Mouse (Mus musculus): ENCODE results near the gene Tcf20. TPM values are rescaled to one million over a fixed set of nuclear protein-coding genes. Genes with fewer than 3 reads are reported as not detected.

The Tcf20 gene
- total and polyA plus RNA-seq, 3 experiments = 27.0 to 47.2 (median 29.0) TPM

DNA sequence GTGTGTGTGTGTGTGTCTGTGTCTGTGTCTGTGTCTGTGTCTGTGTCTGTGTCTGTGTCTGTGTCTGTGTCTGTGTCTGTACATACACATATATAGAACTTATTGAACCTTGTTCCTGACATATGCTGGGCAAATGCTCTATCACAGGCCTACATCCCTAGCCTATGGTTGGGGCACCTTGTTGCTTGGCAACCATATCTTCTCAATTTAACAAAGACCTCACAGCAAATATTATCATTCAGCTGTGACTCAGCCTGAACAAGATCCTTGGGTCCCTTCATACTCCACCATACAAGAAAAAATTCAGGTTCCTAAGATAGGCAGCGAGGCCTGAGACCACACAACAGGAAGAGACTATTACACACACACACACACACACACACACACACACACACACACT lies 194.2 kb downstream of the Tcf20 start:
- Histone ChIP-seq H3K36me3 (replicated peaks in 1 of 2; ENCODE audit: control insufficient read depth in 1 of 2, insufficient read depth in 1 of 2, low read length in 1 of 2) (no peaks in the 10 kb centered on the region), H3K27ac (ENCODE audit: insufficient read depth, low read depth) (no peak overlapping the region), H3K4me2 (ENCODE audit: insufficient read depth, low read depth, poor library complexity, severe bottlenecking) (no peak overlapping the region), H3K79me2 (replicated peaks; ENCODE audit: control insufficient read depth, extremely low read depth, insufficient read depth, poor library complexity, severe bottlenecking) (no peaks in the 10 kb centered on the region), H3K4me1 (ENCODE audit: control insufficient read depth in 1 of 2, insufficient read depth in 2 of 2) (no peaks in the 10 kb centered on the region), H3K27me3 (replicated peaks) (peaks cover 18% of the 10 kb centered on the region), H3K4me3 (replicated peaks in 1 of 3; ENCODE audit: low read depth in 2 of 3, low read length in 2 of 3, poor library complexity in 1 of 3) (no peak overlapping the region), H3K9ac (ENCODE audit: insufficient read depth, low read depth) (no peak overlapping the region), H3K9me3 (replicated peaks; ENCODE audit: low read length) (no peaks in the 10 kb centered on the region)
- in situ Hi-C loops (cut with MboI; ENCODE audit: low pct_ligation_motif_present, low pct_unique_long_range_greater_than_20kb, low sequenced_read_pairs) = loop anchor here (25.0 kb wide), 1 partner anchor 506 kb away; the partner anchor contains the start of gene Wbp2nl
- DNase-seq (ENCODE audit: extremely low read depth) = no peak
- TF ChIP-seq ZNF384 (IDR thresholded peaks at IDR 0.05; ENCODE audit: low read depth, low read length) = no peak
- TF ChIP-seq HCFC1 (IDR thresholded peaks at IDR 0.05; ENCODE audit: low read depth, low read length) = no peak
- no peak for TF ChIP-seq ZMIZ1 (IDR thresholded peaks at IDR 0.05; ENCODE audit: low read depth, low read length)
- no peak for TF ChIP-seq NRF1 (IDR thresholded peaks at IDR 0.05; ENCODE audit: low read depth, low read length)
- no peak for TF ChIP-seq JUN (IDR thresholded peaks at IDR 0.05; ENCODE audit: insufficient read depth, low read depth, low read length)
- no peak for TF ChIP-seq POLR2A (IDR thresholded peaks at IDR 0.05; ENCODE audit: low read depth, low read length)
- no peak for TF ChIP-seq PAX5 (IDR thresholded peaks at IDR 0.05; ENCODE audit: low read length)
- no peak for TF ChIP-seq RCOR1 (conservative IDR thresholded peaks at IDR 0.05; ENCODE audit: low read depth, low read length)
- no peak for TF ChIP-seq MAZ (IDR thresholded peaks at IDR 0.05; ENCODE audit: low read depth, low read length)
- TF ChIP-seq MAX (IDR thresholded peaks at IDR 0.05; ENCODE audit: low read length) = no peak
- no peak for TF ChIP-seq ETS1 (conservative IDR thresholded peaks at IDR 0.05; ENCODE audit: low read depth, low read length)
- no peak for TF ChIP-seq MXI1 (IDR thresholded peaks at IDR 0.05; ENCODE audit: low read depth, low read length)
- no peak for TF ChIP-seq EP300 (IDR thresholded peaks at IDR 0.05; ENCODE audit: low read length)
- no peak for TF ChIP-seq UBTF (IDR thresholded peaks at IDR 0.05; ENCODE audit: low read depth, low read length)
- dilution Hi-C loops (cut with MboI; ENCODE audit: extremely low pct_ligation_motif_present, extremely low pct_unique_long_range_greater_than_20kb, low sequenced_read_pairs) = no loop called here

DNA sequence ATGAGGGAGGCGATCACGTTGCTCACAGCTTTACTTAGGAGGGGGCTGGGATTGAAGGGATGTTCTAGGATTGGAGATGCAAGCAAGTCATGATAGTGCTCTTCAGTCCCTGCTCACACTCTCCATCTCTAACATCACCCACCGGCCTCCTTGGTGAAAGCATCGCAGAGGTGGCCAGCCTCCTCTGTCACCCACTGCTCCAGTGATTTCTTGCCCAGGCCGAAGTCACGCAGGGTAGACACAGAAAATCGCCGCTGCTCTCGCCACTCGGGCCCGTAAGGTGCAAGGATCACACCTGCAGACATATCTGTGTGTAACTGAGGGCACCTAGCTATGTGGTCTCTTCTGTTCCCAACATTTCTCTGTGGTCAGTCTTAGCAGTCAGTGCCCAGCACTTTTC lies 195.1 kb downstream of the Tcf20 start:
- no peaks in the 10 kb centered on the region for H3K36me3 ChIP-seq (replicated peaks in 1 of 2; ENCODE audit: control insufficient read depth in 1 of 2, insufficient read depth in 1 of 2, low read length in 1 of 2)
- H3K79me2 ChIP-seq (replicated peaks; ENCODE audit: control insufficient read depth, extremely low read depth, insufficient read depth, poor library complexity, severe bottlenecking) = no peaks in the 10 kb centered on the region
- dilution Hi-C loops (cut with MboI; ENCODE audit: extremely low pct_ligation_motif_present, extremely low pct_unique_long_range_greater_than_20kb, low sequenced_read_pairs) = no loop called here
- no peak for DNase-seq (ENCODE audit: extremely low read depth)
- H3K9me3 ChIP-seq (replicated peaks; ENCODE audit: low read length) = no peaks in the 10 kb centered on the region
- TF ChIP-seq POLR2A (IDR thresholded peaks at IDR 0.05; ENCODE audit: low read depth, low read length) (no peak), ZMIZ1 (IDR thresholded peaks at IDR 0.05; ENCODE audit: low read depth, low read length) (no peak), JUND (conservative IDR thresholded peaks at IDR 0.05; ENCODE audit: low read depth, low read length) (no peak), EP300 (IDR thresholded peaks at IDR 0.05; ENCODE audit: low read length) (no peak), CHD2 (IDR thresholded peaks at IDR 0.05; ENCODE audit: low read length) (no peak), UBTF (IDR thresholded peaks at IDR 0.05; ENCODE audit: low read depth, low read length) (no peak), ZC3H11A (IDR thresholded peaks at IDR 0.05; ENCODE audit: low read depth, low read length) (no peak)
- no peaks in the 10 kb centered on the region for H3K4me1 ChIP-seq (ENCODE audit: control insufficient read depth in 1 of 2, insufficient read depth in 2 of 2)
- H3K9ac ChIP-seq (ENCODE audit: insufficient read depth, low read depth) = no peak overlapping the region
- no peak overlapping the region for H3K4me2 ChIP-seq (ENCODE audit: insufficient read depth, low read depth, poor library complexity, severe bottlenecking)
- peaks cover 20% of the 10 kb centered on the region for H3K27me3 ChIP-seq (replicated peaks)
- no peak overlapping the region for H3K4me3 ChIP-seq (replicated peaks in 1 of 3; ENCODE audit: low read depth in 2 of 3, low read length in 2 of 3, poor library complexity in 1 of 3)
- H3K27ac ChIP-seq (ENCODE audit: insufficient read depth, low read depth) = no peak overlapping the region
- in situ Hi-C loops (cut with MboI; ENCODE audit: low pct_ligation_motif_present, low pct_unique_long_range_greater_than_20kb, low sequenced_read_pairs) = loop anchor here (25.0 kb wide), 1 partner anchor 505 kb away; the partner anchor contains the start of gene Wbp2nl

Measured in CH12.LX (cell line).